Mouse (Mus musculus) liver, embryonic 16.5 days (tissue): ENCODE measurements at regions not wholly inside any gene's neighbourhood (a gene's known extent, or its start where the extent isn't known, plus 50 kb on each side); places are given as distances from the start of the nearest gene placed in this dataset.

Experiments
- ATAC-seq: fragments of 200-750 bp; cut with Nextera tagmentation; 2 replicates; pipeline ENCODE4 v1.8.0; 2017; ENCODE audit warnings: low read depth, mild to moderate bottlenecking, moderate number of reproducible peaks, moderate library complexity
- H3K27ac ChIP-seq: fragments of 300-500 bp; sonication (generic); 2 replicates; pipeline ENCODE4 v1.5.1; 2014; ENCODE audit warnings: mild to moderate bottlenecking, low read length
- H3K27me3 ChIP-seq: fragments of 300-500 bp; sonication (generic); 2 replicates; pipeline ENCODE4 v1.6.1; 2014; ENCODE audit warnings: low read depth, low read length, mixed read lengths; ENCODE audit not compliant: control insufficient read depth, insufficient read depth
- H3K36me3 ChIP-seq: fragments of 300-500 bp; sonication (generic); 2 replicates; pipeline ENCODE4 v1.6.1; 2014; ENCODE audit warnings: mild to moderate bottlenecking; ENCODE audit not compliant: control insufficient read depth, insufficient read depth
- H3K4me1 ChIP-seq: fragments of 300-500 bp; sonication (generic); 2 replicates; pipeline ENCODE4 v1.6.1; 2014; ENCODE audit warnings: low read depth, low read length, mixed read lengths; ENCODE audit not compliant: control insufficient read depth
- H3K4me2 ChIP-seq: fragments of 300-500 bp; sonication (generic); 2 replicates; pipeline ENCODE4 v1.6.1; 2014; ENCODE audit warnings: low read depth, low read length, mixed read lengths
- H3K4me3 ChIP-seq: fragments of 300-500 bp; sonication (generic); 2 replicates; pipeline ENCODE4 v1.5.1; 2014; ENCODE audit warnings: low read depth, mild to moderate bottlenecking, low read length
- H3K9ac ChIP-seq: fragments of 300-500 bp; sonication (generic); 2 replicates; pipeline ENCODE4 v1.6.1; 2014; ENCODE audit warnings: low read depth, low read length
- H3K9me3 ChIP-seq: fragments of 300-500 bp; sonication (generic); replicated peaks from 2 replicates; pipeline ENCODE4 v1.6.1; 2016; ENCODE audit warnings: low read length; ENCODE audit not compliant: control insufficient read depth

DNA sequence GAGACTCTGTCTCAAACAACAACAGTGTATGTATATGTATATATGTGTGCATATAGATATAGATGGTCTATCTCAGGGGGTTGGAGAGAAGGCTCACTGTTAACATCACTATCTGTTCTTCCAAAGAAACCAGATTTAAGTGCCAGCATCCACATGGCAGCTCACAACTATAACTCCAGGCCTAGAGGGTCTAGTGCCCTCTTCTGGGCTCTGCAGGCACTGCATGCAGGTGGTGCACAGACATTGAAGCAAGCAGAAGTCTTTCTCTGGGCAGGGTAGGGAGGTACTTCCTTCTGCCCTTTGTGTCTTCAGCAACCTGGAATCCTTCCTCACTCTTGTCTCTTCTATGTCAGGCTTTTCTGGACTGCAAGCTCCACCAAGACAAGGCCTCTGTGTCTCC is 50.1 kb upstream of the Gm11733 start:
- H3K9me3 ChIP-seq = no peaks in the 10 kb centered on the region

More for the DNA sequence above, 50.1 kb upstream of the Gm11733 start:
- ATAC-seq = no peak
- Histone ChIP-seq H3K9ac (no peak overlapping the region), H3K4me2 (no peak overlapping the region), H3K27ac (no peak overlapping the region), H3K4me1 (no peaks in the 10 kb centered on the region), H3K27me3 (peaks cover 18% of the 10 kb centered on the region), H3K4me3 (no peak overlapping the region), H3K36me3 (no peaks in the 10 kb centered on the region)
